Mouse (Mus musculus): ENCODE measurements at regions not wholly inside any gene's neighbourhood (a gene's known extent, or its start where the extent isn't known, plus 50 kb on each side); places are given as distances from the start of the nearest gene placed in this dataset.

DNA sequence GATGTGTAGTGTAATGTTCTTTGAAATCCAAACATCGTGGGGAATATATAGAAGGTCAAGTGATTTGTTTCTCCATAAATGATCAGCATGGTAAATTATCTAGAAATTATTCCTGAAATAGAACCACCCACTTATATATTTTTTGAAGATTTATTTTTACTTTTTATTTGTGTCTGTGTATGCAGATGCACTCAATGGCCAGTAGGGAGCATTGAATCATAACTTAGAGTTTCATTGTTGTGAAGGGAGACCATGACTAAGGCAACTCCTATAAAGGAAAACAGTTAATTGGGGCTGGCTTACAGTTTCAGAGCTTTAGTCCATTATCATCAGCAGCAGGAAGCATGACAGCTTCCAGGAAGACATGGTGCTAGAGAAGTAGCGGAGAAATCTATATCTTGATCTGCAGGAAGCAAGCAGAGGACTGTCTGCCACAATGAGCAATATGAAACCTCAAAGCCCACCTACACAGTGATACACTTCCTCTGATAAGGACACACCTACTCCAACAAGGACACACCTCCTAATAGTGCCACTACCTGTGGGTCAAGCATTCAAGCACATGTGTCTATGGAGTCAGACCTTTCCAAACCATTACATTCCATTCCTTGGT, 359.9 kb upstream of the Hs6st1 start:
- DNase-seq: no peak
- intact Hi-C loops (cut with DNase I): no loop called here

DNA sequence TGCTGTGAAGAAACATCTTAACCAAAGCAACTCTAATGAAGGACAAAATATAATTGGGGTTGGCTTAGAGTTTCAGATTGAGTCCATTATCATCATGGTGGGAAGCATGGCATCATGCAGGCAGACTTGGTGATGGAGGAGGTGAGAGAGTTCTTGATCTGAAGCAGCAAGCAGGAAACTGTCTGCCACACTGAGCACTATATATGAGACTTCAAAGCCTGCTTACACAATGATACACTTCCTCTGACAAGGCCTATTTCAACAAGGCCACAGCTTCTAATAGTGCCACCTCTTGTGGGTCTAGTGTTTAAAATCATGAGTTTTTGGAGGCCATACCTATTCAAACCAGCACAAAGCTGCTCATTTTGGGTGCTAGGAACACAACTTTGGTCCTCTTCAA, 359.0 kb upstream of the Hs6st1 start:
- DNase-seq: no peak
- intact Hi-C loops (cut with DNase I): no loop called here

GRCm38 (mm10) chr1:35713961-35714360, 354.2 kb upstream of the Hs6st1 start:
- intact Hi-C loops (cut with DNase I): no loop called here

DNA sequence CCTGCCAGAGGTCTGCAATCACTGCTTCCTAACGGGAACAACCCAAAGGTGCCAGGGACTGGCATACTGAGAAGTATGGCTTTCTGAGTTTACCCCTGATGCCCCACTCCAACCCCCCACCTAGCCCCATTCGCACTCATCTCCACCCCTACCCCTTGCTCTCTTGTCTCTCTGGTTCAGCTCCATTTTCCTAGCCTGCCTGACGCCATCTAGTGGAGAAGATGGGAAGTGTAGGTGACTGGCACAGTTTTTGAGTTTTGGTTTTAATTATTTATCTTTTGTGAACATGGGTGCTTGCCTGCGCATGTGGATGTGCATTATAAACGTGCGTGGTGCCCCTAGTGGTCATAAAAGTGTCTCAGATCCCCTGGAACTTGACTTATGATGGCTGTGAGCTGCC, 352.3 kb upstream of the Hs6st1 start:
- intact Hi-C loops (cut with DNase I): no loop called here

More at GRCm38 (mm10) chr1:35713961-35714360, 354.2 kb upstream of the Hs6st1 start:
- DNase-seq: no peak

GRCm38 (mm10) chr1:35717166-35717565, 351.0 kb upstream of the Hs6st1 start:
- no peak for DNase-seq
- intact Hi-C loops (cut with DNase I): no loop called here

More for the DNA sequence above, 352.3 kb upstream of the Hs6st1 start:
- DNase-seq: no peak

GRCm38 (mm10) chr1:35717659-35718058, 350.5 kb upstream of the Hs6st1 start:
- no peak for DNase-seq
- intact Hi-C loops (cut with DNase I): no loop called here

DNA sequence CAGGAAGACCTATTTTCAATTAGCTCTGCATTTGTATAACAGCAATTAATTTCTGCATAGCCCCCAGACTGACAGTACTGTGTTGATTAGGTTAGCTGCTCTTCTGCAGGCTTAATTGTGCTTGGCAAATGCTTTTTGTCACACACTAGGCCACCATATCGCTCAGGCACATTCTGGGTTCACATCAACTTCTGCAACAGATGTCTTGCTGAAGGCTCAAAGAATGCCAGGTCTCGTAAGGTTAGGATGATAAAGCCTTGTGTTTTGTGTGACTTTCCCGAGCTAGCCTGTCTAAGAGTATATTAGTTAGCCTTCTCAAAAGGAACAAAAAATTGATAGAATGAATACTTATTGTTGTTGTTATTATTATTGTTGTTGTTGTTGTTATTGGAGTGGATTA, 348.1 kb upstream of the Hs6st1 start:
- no peak for DNase-seq
- intact Hi-C loops (cut with DNase I): loop anchor here (10.0 kb wide), 1 partner anchor 565 kb away; no protein-coding TSS in a partner anchor

DNA sequence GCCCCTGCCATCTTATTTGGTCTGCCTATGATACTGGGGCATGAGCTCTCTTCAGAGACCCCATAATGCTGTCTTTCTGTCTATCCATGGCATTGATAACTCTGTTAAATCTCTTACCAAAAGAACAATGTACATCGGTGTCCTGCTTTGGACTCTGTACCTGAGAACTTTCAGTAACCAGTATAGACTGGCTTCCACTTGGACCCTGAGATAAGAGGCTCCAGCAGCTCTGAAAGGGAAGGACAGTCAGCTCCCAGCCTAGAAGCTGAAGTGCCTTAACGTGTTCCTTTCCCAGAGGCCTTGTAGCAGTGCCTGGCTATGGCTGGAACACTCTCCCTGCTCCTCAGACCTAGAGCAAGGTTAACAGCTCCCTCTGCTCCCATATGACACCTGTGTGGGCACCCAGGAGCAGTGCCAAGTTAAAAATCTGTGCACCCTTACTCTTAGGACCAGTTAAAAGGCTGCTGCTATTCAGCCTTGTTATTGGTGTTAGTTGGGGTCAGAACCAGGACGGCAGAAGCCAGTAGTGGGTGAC, 343.8 kb upstream of the Hs6st1 start:
- intact Hi-C loops (cut with DNase I): loop anchor here (10.0 kb wide), 1 partner anchor 560 kb away; no protein-coding TSS in a partner anchor
- no peak for DNase-seq

DNA sequence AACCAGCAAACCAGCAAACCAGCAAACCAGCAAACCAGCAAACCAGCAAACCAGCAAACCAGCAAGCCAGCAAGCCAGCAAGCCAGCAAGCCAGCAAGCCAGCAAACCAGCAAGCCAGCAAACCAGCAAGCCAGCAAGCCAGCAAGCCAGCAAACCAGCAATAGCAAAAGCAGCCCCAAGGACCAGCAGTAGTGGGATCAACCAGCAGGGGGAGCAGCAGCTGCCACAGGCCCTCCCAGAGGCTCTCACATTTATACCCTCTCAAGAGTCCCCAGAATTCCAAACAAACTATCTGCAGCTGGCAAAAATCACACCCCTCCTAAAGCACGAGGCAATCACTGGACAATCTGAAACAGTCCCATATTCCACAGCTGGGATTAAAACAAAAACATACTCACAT, 341.6 kb upstream of the Hs6st1 start:
- peak; percentile 57 to 71 for DNase-seq
- intact Hi-C loops (cut with DNase I): loop anchor here (5.0 to 10.0 kb wide), 4 partner anchors 326 to 558 kb away; partner anchors contain the start of gene Hs6st1

DNA sequence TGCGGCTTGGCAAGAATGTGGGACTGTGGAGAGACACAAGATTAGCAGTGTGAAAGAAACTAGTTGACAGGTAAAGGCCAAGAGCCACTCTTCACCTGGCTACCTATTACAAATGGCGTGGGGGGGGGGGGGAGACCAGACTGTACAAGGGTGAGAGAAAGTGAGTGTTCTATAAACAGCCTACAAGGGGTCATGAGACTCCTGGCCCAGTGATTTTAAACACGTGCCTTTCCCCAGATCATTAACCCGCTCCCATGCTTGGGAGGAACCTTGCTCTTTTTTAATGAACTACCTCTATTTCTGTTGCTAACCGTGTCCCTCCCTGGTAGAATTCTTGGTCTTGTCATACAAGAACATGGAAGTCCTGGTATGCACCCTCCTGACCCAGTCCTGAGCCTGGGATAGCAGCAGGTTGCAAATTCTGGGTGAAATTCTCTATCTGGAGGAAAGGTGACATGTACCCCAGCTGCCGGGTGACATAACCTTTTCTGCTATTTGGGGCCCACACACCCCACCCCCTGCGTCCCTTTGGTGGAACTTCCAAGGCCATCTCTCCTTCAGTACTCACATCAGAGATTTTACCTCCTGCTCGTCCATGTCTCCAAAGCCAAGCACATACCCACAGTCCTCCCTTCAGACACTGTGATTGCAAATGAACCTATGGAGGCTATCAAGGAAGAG, 340.8 kb upstream of the Hs6st1 start:
- intact Hi-C loops (cut with DNase I): loop anchor here (5.0 to 10.0 kb wide), 4 partner anchors 325 to 557 kb away; partner anchors contain the start of gene Hs6st1
- DNase-seq: no peak

DNA sequence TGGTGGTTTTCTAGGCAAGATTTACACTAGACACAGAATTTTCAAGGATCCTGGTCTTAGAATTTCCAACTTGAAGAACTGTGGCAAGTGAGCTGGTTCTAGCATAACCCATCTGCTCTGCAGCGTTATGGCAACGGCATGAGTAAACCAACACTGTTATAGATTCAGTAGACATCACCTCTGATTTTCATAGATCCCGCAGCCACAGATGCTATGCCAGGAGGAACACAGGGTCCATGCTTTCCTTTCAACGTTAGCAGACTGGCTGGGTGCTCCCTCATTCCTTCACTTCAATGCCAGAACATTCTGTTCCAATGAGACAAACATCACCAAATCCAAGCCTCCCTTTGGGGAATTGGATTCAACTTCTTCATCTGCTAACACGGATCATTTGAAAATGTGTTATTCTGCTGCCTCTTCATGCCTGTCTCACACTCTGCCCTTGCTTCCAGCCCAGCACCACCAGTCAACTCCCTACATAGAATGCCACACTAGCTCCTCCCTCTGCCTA, 338.4 kb upstream of the Hs6st1 start:
- intact Hi-C loops (cut with DNase I): loop anchor here (5.0 to 10.0 kb wide), 4 partner anchors 322 to 555 kb away; partner anchors contain the start of gene Hs6st1

DNA sequence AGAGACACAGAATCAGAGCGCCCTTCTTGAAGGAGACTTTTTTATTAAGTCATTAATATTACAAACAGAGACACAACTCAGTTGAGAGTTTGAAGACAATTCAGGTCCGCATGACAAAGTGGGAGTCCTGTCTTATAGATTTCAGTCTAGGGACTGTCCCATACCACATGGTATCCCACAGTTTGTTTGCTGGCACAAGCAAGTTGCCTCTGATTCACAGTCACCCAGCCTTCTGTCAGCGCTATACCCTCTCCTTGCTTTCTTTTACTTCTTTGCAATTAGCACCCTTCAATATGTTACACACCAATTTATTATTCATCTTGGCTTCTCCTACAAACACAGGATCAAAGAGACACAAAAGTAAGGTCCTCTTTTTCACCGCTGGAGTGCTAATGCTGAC, 337.9 kb upstream of the Hs6st1 start:
- intact Hi-C loops (cut with DNase I): no loop called here

More for the DNA sequence above, 338.4 kb upstream of the Hs6st1 start:
- DNase-seq: no peak

GRCm38 (mm10) chr1:35736247-35736646, 332.0 kb upstream of the Hs6st1 start:
- intact Hi-C loops (cut with DNase I): no loop called here
- no peak for DNase-seq

More for the DNA sequence above, 337.9 kb upstream of the Hs6st1 start:
- DNase-seq: no peak

- intact Hi-C loops (cut with DNase I): no loop called here
- no peak for DNase-seq
Observed at GRCm38 (mm10) chr1:35749603-35750002, 318.6 kb upstream of the Hs6st1 start.

- no peak for DNase-seq
- intact Hi-C loops (cut with DNase I): no loop called here
Observed at GRCm38 (mm10) chr1:35750092-35750521, 318.1 kb upstream of the Hs6st1 start.

- no peak for DNase-seq
- intact Hi-C loops (cut with DNase I): no loop called here
Observed at GRCm38 (mm10) chr1:35752636-35753035, 315.6 kb upstream of the Hs6st1 start.

DNA sequence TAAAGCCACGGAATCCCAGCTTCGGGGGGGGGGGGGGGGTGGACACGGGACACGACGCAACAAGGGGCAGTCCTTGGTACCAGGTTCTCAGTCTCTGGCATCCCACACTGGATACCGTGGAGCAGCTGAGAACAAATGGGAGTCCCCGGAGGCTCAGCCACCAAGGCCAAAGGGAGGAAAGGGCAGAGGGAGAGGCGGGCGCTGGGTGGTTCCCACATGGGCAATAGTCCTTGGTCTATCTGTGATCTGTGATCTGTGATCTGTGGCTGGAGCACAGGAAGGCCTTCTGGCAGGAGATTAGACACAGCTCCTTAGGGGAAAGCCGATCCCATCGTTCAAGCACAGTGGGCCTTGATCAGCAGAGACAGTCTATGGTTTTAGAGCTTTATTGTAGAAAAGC, 314.0 kb upstream of the Hs6st1 start:
- intact Hi-C loops (cut with DNase I): no loop called here
- no peak for DNase-seq

DNA sequence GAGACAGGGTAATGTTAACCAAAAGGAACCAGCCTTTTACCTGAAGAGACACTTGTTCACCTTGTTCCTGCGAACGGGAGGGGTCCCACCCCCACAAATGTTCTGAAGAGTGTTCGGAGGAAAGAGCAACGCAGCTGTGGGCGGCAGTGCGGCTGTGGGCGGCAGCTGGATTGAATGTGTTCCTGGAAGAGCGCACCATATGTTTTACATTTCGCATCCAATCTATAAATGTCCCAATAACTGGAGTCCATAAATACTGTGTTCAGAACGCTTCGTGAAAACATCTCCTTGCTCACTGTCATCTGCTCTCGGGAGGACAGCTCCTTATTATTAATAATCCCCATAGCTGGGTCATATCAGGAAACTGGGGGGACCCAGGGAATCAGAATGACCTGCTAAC, 309.2 kb upstream of the Hs6st1 start:
- intact Hi-C loops (cut with DNase I): no loop called here
- DNase-seq: no peak

GRCm38 (mm10) chr1:35759600-35759999, 308.6 kb upstream of the Hs6st1 start:
- intact Hi-C loops (cut with DNase I): no loop called here
- DNase-seq: peak; percentile 23 to 53

DNA sequence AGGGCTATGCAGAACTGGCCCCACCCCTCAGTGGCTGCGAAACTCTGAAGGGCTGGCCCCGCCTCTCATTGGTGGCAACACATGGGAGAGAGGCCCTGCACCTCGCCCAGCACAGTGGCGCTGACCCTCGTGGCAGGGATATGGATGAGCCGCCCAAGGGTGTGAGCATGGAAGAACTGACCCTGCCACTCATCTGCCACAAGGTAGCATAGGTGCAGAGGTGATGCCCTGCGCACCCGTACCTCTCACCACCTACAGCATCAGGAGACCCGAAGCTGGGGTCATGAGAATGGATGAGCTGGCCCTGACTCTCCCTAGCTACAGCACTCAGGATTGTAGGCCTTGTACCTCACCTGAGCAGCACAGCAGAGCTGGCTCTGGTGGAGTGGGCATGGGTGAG, 305.1 kb upstream of the Hs6st1 start:
- DNase-seq: no peak
- intact Hi-C loops (cut with DNase I): no loop called here

- intact Hi-C loops (cut with DNase I): no loop called here
- DNase-seq: no peak
Observed at GRCm38 (mm10) chr1:35763456-35763855, 304.7 kb upstream of the Hs6st1 start.

- intact Hi-C loops (cut with DNase I): no loop called here
- DNase-seq: no peak
Observed at GRCm38 (mm10) chr1:35764068-35764467, 304.1 kb upstream of the Hs6st1 start.
